Mouse (Mus musculus) liver (tissue): ENCODE measurements around the gene Ylpm1.
A peak's percentile ranks its signal among the peaks of the same experiment; 100 is the strongest.

Experiments used
- DNase-seq: peaks from one replicate; pipeline ENCODE4 v3.0.0-alpha.2; 2020; ENCODE audit warnings: mixed read lengths

The Ylpm1 gene

GRCm38 (mm10) chr12:84996083-84996496 lies at the start of gene Ylpm1:
Gene Ylpm1 (plus strand): TSS chr12:84996321.
- peak; percentile 98 for DNase-seq

- DNase-seq: no peak
These were observed 48.1 kb upstream of the Ylpm1 start for GRCm38 (mm10) chr12:84947894-84948583.

- no peak for DNase-seq
These were observed 47.4 kb upstream of the Ylpm1 start for GRCm38 (mm10) chr12:84948584-84949285.

- DNase-seq: no peak
These were observed 45.4 kb upstream of the Ylpm1 start for GRCm38 (mm10) chr12:84950763-84951162.

GRCm38 (mm10) chr12:84951531-84951930 lies 44.6 kb upstream of the Ylpm1 start:
- no peak for DNase-seq

- no peak for DNase-seq
These were observed 43.8 kb upstream of the Ylpm1 start for GRCm38 (mm10) chr12:84952351-84952750.

GRCm38 (mm10) chr12:84956317-84956716 lies 39.8 kb upstream of the Ylpm1 start:
- DNase-seq: no peak

GRCm38 (mm10) chr12:84958794-84959356 lies 37.2 kb upstream of the Ylpm1 start:
- no peak for DNase-seq

GRCm38 (mm10) chr12:84962606-84963005 lies 33.5 kb upstream of the Ylpm1 start:
- peak; percentile 87 for DNase-seq

- peak; percentile 51 for DNase-seq
These were observed 27.1 kb upstream of the Ylpm1 start for GRCm38 (mm10) chr12:84968831-84969655.

GRCm38 (mm10) chr12:84969656-84970427 lies 26.3 kb upstream of the Ylpm1 start:
- peak; percentile 12 for DNase-seq

GRCm38 (mm10) chr12:84970428-84971096 lies 25.6 kb upstream of the Ylpm1 start, which contains the start of the genes Fcf1 and Arel1:
Gene Fcf1 (plus strand): TSS chr12:84970897.
Gene Arel1 (minus strand): TSS chr12:84970900.
- peak; percentile 92 for DNase-seq

GRCm38 (mm10) chr12:84979264-84979862 lies 16.8 kb upstream of the Ylpm1 start:
- no peak for DNase-seq

GRCm38 (mm10) chr12:84989456-84989855 lies 6.7 kb upstream of the Ylpm1 start:
- DNase-seq: no peak

- no peak for DNase-seq
These were observed 884 bp upstream of the Ylpm1 start for GRCm38 (mm10) chr12:84995112-84995761.

GRCm38 (mm10) chr12:84996501-84997398 lies 629 bp downstream of the Ylpm1 start:
- peak; percentile 65 for DNase-seq

- no peak for DNase-seq
These were observed 2.9 kb downstream of the Ylpm1 start for GRCm38 (mm10) chr12:84999053-84999452.

GRCm38 (mm10) chr12:85006206-85006605 lies 10.1 kb downstream of the Ylpm1 start:
- DNase-seq: no peak

- no peak for DNase-seq
These were observed 10.9 kb downstream of the Ylpm1 start for GRCm38 (mm10) chr12:85007021-85007420.
